Mouse (Mus musculus): ENCODE results near the gene Fbxo21. TPM values are rescaled to one million over a fixed set of nuclear protein-coding genes. Genes with fewer than 3 reads are reported as not detected.

Gene Fbxo21
- polyA plus RNA-seq, 1 experiment = 55.5 TPM

- Histone ChIP-seq H3K4me3 (ENCODE audit: insufficient read depth, low read depth, low read length) (no peak overlapping the region), H3K27ac (replicated peaks; ENCODE audit: low read depth, low read length) (no peak overlapping the region), H3K4me1 (ENCODE audit: control insufficient read depth, insufficient read depth, insufficient read length, low read length) (no peaks in the 10 kb centered on the region)
These were observed 60.6 kb downstream of the Fbxo21 start for GRCm38 (mm10) chr5:118036888-118037797.

GRCm38 (mm10) chr5:118037798-118038484 lies 61.4 kb downstream of the Fbxo21 start:
- Histone ChIP-seq H3K27ac (replicated peaks; ENCODE audit: low read depth, low read length) (no peak overlapping the region), H3K4me3 (ENCODE audit: insufficient read depth, low read depth, low read length) (no peak overlapping the region), H3K4me1 (ENCODE audit: control insufficient read depth, insufficient read depth, insufficient read length, low read length) (no peaks in the 10 kb centered on the region)

GRCm38 (mm10) chr5:118039241-118039668 lies 62.7 kb downstream of the Fbxo21 start:
- no peak overlapping the region for H3K27ac ChIP-seq (replicated peaks; ENCODE audit: low read depth, low read length)
- no peaks in the 10 kb centered on the region for H3K4me1 ChIP-seq (ENCODE audit: control insufficient read depth, insufficient read depth, insufficient read length, low read length)
- no peak overlapping the region for H3K4me3 ChIP-seq (ENCODE audit: insufficient read depth, low read depth, low read length)

- no peak overlapping the region for H3K27ac ChIP-seq (replicated peaks; ENCODE audit: low read depth, low read length)
- no peaks in the 10 kb centered on the region for H3K4me1 ChIP-seq (ENCODE audit: control insufficient read depth, insufficient read depth, insufficient read length, low read length)
- H3K4me3 ChIP-seq (ENCODE audit: insufficient read depth, low read depth, low read length) = no peak overlapping the region
These were observed 66.1 kb downstream of the Fbxo21 start for GRCm38 (mm10) chr5:118042599-118042998.

- H3K4me3 ChIP-seq (ENCODE audit: insufficient read depth, low read depth, low read length) = no peak overlapping the region
- H3K4me1 ChIP-seq (ENCODE audit: control insufficient read depth, insufficient read depth, insufficient read length, low read length) = no peaks in the 10 kb centered on the region
- no peak overlapping the region for H3K27ac ChIP-seq (replicated peaks; ENCODE audit: low read depth, low read length)
These were observed 67.2 kb downstream of the Fbxo21 start for GRCm38 (mm10) chr5:118043761-118044160.

GRCm38 (mm10) chr5:118044907-118045306 lies 68.4 kb downstream of the Fbxo21 start:
- H3K27ac ChIP-seq (replicated peaks; ENCODE audit: low read depth, low read length) = no peak overlapping the region
- H3K4me1 ChIP-seq (ENCODE audit: control insufficient read depth, insufficient read depth, insufficient read length, low read length) = no peaks in the 10 kb centered on the region
- H3K4me3 ChIP-seq (ENCODE audit: insufficient read depth, low read depth, low read length) = no peak overlapping the region

GRCm38 (mm10) chr5:118045385-118045784 lies 68.9 kb downstream of the Fbxo21 start:
- no peak overlapping the region for H3K27ac ChIP-seq (replicated peaks; ENCODE audit: low read depth, low read length)
- H3K4me1 ChIP-seq (ENCODE audit: control insufficient read depth, insufficient read depth, insufficient read length, low read length) = no peaks in the 10 kb centered on the region
- no peak overlapping the region for H3K4me3 ChIP-seq (ENCODE audit: insufficient read depth, low read depth, low read length)

GRCm38 (mm10) chr5:118047091-118047757 lies 70.7 kb downstream of the Fbxo21 start:
- Histone ChIP-seq H3K4me1 (ENCODE audit: control insufficient read depth, insufficient read depth, insufficient read length, low read length) (no peaks in the 10 kb centered on the region), H3K27ac (replicated peaks; ENCODE audit: low read depth, low read length) (no peak overlapping the region), H3K4me3 (ENCODE audit: insufficient read depth, low read depth, low read length) (no peak overlapping the region)

- Histone ChIP-seq H3K4me3 (ENCODE audit: insufficient read depth, low read depth, low read length) (no peak overlapping the region), H3K27ac (replicated peaks; ENCODE audit: low read depth, low read length) (no peak overlapping the region), H3K4me1 (ENCODE audit: control insufficient read depth, insufficient read depth, insufficient read length, low read length) (no peaks in the 10 kb centered on the region)
These were observed 71.9 kb downstream of the Fbxo21 start for GRCm38 (mm10) chr5:118048412-118048811.

- Histone ChIP-seq H3K4me1 (ENCODE audit: control insufficient read depth, insufficient read depth, insufficient read length, low read length) (no peaks in the 10 kb centered on the region), H3K4me3 (ENCODE audit: insufficient read depth, low read depth, low read length) (no peak overlapping the region), H3K27ac (replicated peaks; ENCODE audit: low read depth, low read length) (no peak overlapping the region)
These were observed 72.4 kb downstream of the Fbxo21 start for GRCm38 (mm10) chr5:118048928-118049327.

GRCm38 (mm10) chr5:118050743-118051142 lies 74.2 kb downstream of the Fbxo21 start:
- Histone ChIP-seq H3K27ac (replicated peaks; ENCODE audit: low read depth, low read length) (no peak overlapping the region), H3K4me3 (ENCODE audit: insufficient read depth, low read depth, low read length) (no peak overlapping the region), H3K4me1 (ENCODE audit: control insufficient read depth, insufficient read depth, insufficient read length, low read length) (no peaks in the 10 kb centered on the region)

GRCm38 (mm10) chr5:118051981-118052662 lies 75.6 kb downstream of the Fbxo21 start:
- no peaks in the 10 kb centered on the region for H3K4me1 ChIP-seq (ENCODE audit: control insufficient read depth, insufficient read depth, insufficient read length, low read length)
- H3K4me3 ChIP-seq (ENCODE audit: insufficient read depth, low read depth, low read length) = no peak overlapping the region
- H3K27ac ChIP-seq (replicated peaks; ENCODE audit: low read depth, low read length) = no peak overlapping the region

- no peaks in the 10 kb centered on the region for H3K4me1 ChIP-seq (ENCODE audit: control insufficient read depth, insufficient read depth, insufficient read length, low read length)
These were observed 76.7 kb downstream of the Fbxo21 start for GRCm38 (mm10) chr5:118053205-118053604.

GRCm38 (mm10) chr5:118057508-118058111 lies 81.1 kb downstream of the Fbxo21 start:
- Histone ChIP-seq H3K27ac (replicated peaks; ENCODE audit: low read depth, low read length) (no peak overlapping the region), H3K4me1 (ENCODE audit: control insufficient read depth, insufficient read depth, insufficient read length, low read length) (no peaks in the 10 kb centered on the region), H3K4me3 (ENCODE audit: insufficient read depth, low read depth, low read length) (no peak overlapping the region)

More at GRCm38 (mm10) chr5:118053205-118053604, 76.7 kb downstream of the Fbxo21 start:
- Histone ChIP-seq H3K4me3 (ENCODE audit: insufficient read depth, low read depth, low read length) (no peak overlapping the region), H3K27ac (replicated peaks; ENCODE audit: low read depth, low read length) (no peak overlapping the region)

All from brown adipose tissue, adult 24 weeks (tissue).